Comparison of ENCODE assay signal across 19 mouse cellular contexts in genomic region chr11:67105689-67106088, GRCm38 (mm10). TPM values are rescaled to one million over a fixed set of nuclear protein-coding genes. Genes with fewer than 3 reads are reported as not detected.
DNase-seq lines count a peak whose midpoint lies in the region; ATAC-seq lines count a peak whose summit lies in the region.
"Had no signal": no experiment of that assay in that cellular context is flagged by ENCODE, and none has a peak within 500 bp of the region (broad histone marks: within the 10 kb centered on the region; RNA-seq: fewer than 3 reads in every experiment).

No protein-coding gene starts in this region.

- H3K36me3 ChIP-seq in heart, embryonic 10.5 days, result no peaks in the 10 kb centered on the region
- H3K36me3 ChIP-seq in limb, embryonic 11.5 days (ENCODE audit: control insufficient read depth, insufficient read depth, low read length), result no peaks in the 10 kb centered on the region
- no peaks in the 10 kb centered on the region for H3K36me3 ChIP-seq in limb, embryonic 10.5 days
- H3K36me3 ChIP-seq in embryonic facial prominence, embryonic 15.5 days, result no peaks in the 10 kb centered on the region
- H3K36me3 ChIP-seq in forebrain, embryonic 13.5 days (ENCODE audit: poor library complexity, severe bottlenecking), result no peaks in the 10 kb centered on the region
- H3K36me3 ChIP-seq: forebrain, embryonic 15.5 days had no signal

- ATAC-seq in limb, embryonic 11.5 days (ENCODE audit: insufficient number of reproducible peaks, low FRiP score, low TSS enrichment, low read depth), result peak; percentile 58; the same call in 1 of the 2 replicates
- peak; percentile 74 for ATAC-seq in embryonic facial prominence, embryonic 15.5 days (ENCODE audit: insufficient number of reproducible peaks, low FRiP score, low TSS enrichment, low read depth)
- ATAC-seq in forebrain, embryonic 13.5 days, result no peak
- ATAC-seq: forebrain, embryonic 15.5 days had no signal

- peaks cover 18% of the 10 kb centered on the region for H3K4me1 ChIP-seq in heart, embryonic 10.5 days
- no peaks in the 10 kb centered on the region for H3K4me1 ChIP-seq in limb, embryonic 11.5 days (ENCODE audit: control insufficient read depth, insufficient read depth, low read length)
- H3K4me1 ChIP-seq in limb, embryonic 10.5 days, result no peaks in the 10 kb centered on the region
- no peaks in the 10 kb centered on the region for H3K4me1 ChIP-seq in embryonic facial prominence, embryonic 15.5 days
- H3K4me1 ChIP-seq in forebrain, embryonic 13.5 days, result peaks cover 6% of the 10 kb centered on the region; the same call in 1 of the 2 replicates
- H3K4me1 ChIP-seq: forebrain, embryonic 15.5 days had no signal

- no peak for DNase-seq in heart, embryonic 10.5 days (ENCODE audit: low spot score)
- DNase-seq in heart, adult 11 months, result no peak
- no peak for DNase-seq in limb, embryonic 11.5 days (ENCODE audit: low spot score)
- no peak for DNase-seq in limb, embryonic 10.5 days (ENCODE audit: low spot score)
- DNase-seq in retina, embryonic 14.5 days (ENCODE audit: low spot score), result peak; percentile 59
- DNase-seq in T-cell, adult 2 months (ENCODE audit: low spot score), result no peak
- DNase-seq: B cell, adult 2 months; cerebellum, adult 11 months; cerebellum, postnatal 36 days; heart, postnatal 4 days; kidney, adult 9 months; lung, adult 2 months; midbrain, embryonic 14.5 days; right cerebral cortex, adult 18-20 months had no signal

- H3K9me3 ChIP-seq in heart, embryonic 10.5 days, result no peaks in the 10 kb centered on the region
- no peaks in the 10 kb centered on the region for H3K9me3 ChIP-seq in limb, embryonic 11.5 days (ENCODE audit: control insufficient read depth, low read length)
- no peaks in the 10 kb centered on the region for H3K9me3 ChIP-seq in limb, embryonic 10.5 days (replicated peaks)
- H3K9me3 ChIP-seq in embryonic facial prominence, embryonic 15.5 days (replicated peaks), result no peaks in the 10 kb centered on the region
- no peaks in the 10 kb centered on the region for H3K9me3 ChIP-seq in forebrain, embryonic 13.5 days (replicated peaks)
- H3K9me3 ChIP-seq: forebrain, embryonic 15.5 days had no signal

- 50% methylated on average over 4 of the region's 4 CpGs for WGBS in heart, embryonic 10.5 days
- WGBS in limb, embryonic 11.5 days, result 40% methylated on average over 4 of the region's 4 CpGs
- WGBS in limb, embryonic 10.5 days, result 61% methylated on average over 4 of the region's 4 CpGs
- 45% methylated on average over 4 of the region's 4 CpGs for WGBS in embryonic facial prominence, embryonic 15.5 days
- WGBS in forebrain, embryonic 13.5 days, result 64% methylated on average over 4 of the region's 4 CpGs

- H3K27ac ChIP-seq in heart, embryonic 10.5 days, result peak overlapping the region; percentile 69
- no peak overlapping the region for H3K27ac ChIP-seq in limb, embryonic 11.5 days (replicated peaks; ENCODE audit: low read depth, low read length)
- H3K27ac ChIP-seq in limb, embryonic 10.5 days, result no peak overlapping the region
- H3K27ac ChIP-seq in embryonic facial prominence, embryonic 15.5 days (replicated peaks), result no peak overlapping the region
- H3K27ac ChIP-seq in forebrain, embryonic 13.5 days, result no peak overlapping the region
- H3K27ac ChIP-seq: forebrain, embryonic 15.5 days; macrophage had no signal

- no peak overlapping the region for H3K9ac ChIP-seq in limb, embryonic 11.5 days (ENCODE audit: low read length)
- H3K9ac ChIP-seq in embryonic facial prominence, embryonic 15.5 days, result no peak overlapping the region
- H3K9ac ChIP-seq in forebrain, embryonic 13.5 days, result no peak overlapping the region
- H3K9ac ChIP-seq: forebrain, embryonic 15.5 days had no signal

- H3K27me3 ChIP-seq in heart, embryonic 10.5 days (ENCODE audit: insufficient read depth, poor library complexity, severe bottlenecking), result 0 out of 2 replicates have a peak, but pooled peaks cover 7% of the 10 kb centered on the region
- no peaks in the 10 kb centered on the region for H3K27me3 ChIP-seq in limb, embryonic 11.5 days (ENCODE audit: control insufficient read depth, insufficient read depth, low read length)
- no peaks in the 10 kb centered on the region for H3K27me3 ChIP-seq in limb, embryonic 10.5 days (ENCODE audit: low read depth, poor library complexity, severe bottlenecking)
- no peaks in the 10 kb centered on the region for H3K27me3 ChIP-seq in embryonic facial prominence, embryonic 15.5 days
- H3K27me3 ChIP-seq in forebrain, embryonic 13.5 days, result no peaks in the 10 kb centered on the region
- H3K27me3 ChIP-seq: forebrain, embryonic 15.5 days had no signal

- no peak overlapping the region for H3K4me2 ChIP-seq in limb, embryonic 11.5 days (ENCODE audit: low read depth, severe bottlenecking)
- H3K4me2 ChIP-seq in embryonic facial prominence, embryonic 15.5 days (replicated peaks), result no peak overlapping the region
- no peak overlapping the region for H3K4me2 ChIP-seq in forebrain, embryonic 13.5 days
- H3K4me2 ChIP-seq: forebrain, embryonic 15.5 days had no signal

- H3K4me3 ChIP-seq in heart, embryonic 10.5 days, result no peak overlapping the region
- H3K4me3 ChIP-seq in limb, embryonic 11.5 days (ENCODE audit: low read depth, low read length), result no peak overlapping the region
- no peak overlapping the region for H3K4me3 ChIP-seq in limb, embryonic 10.5 days
- no peak overlapping the region for H3K4me3 ChIP-seq in embryonic facial prominence, embryonic 15.5 days (replicated peaks)
- H3K4me3 ChIP-seq in forebrain, embryonic 13.5 days, result no peak overlapping the region
- H3K4me3 ChIP-seq: forebrain, embryonic 15.5 days had no signal

RNA-seq across cellular contexts. Expression of gene Myh3, which starts 27.6 kb away (rescaled TPM):
- polyA plus RNA-seq in heart, embryonic 10.5 days (2016; fragmentation: Nextera tagmentation; extraction: Ambion mirVana), result 0.04 TPM in 2 replicates
- 4.4 and 4.7 TPM in 2 replicates for polyA plus RNA-seq in limb, embryonic 11.5 days (2014; fragmentation: Nextera tagmentation; extraction: Ambion mirVana)
- polyA plus RNA-seq in limb, embryonic 10.5 days (2016; fragmentation: Nextera tagmentation; extraction: Ambion mirVana), result 0.24 and 0.78 TPM in 2 replicates
- polyA plus RNA-seq in embryonic facial prominence, embryonic 15.5 days (2015; fragmentation: Nextera tagmentation; extraction: Ambion mirVana), result 150 and 219 TPM in 2 replicates
- polyA plus RNA-seq in forebrain, embryonic 13.5 days (2015; fragmentation: Nextera tagmentation; extraction: Ambion mirVana), result 0.06 and 0.17 TPM in 2 replicates
- polyA plus RNA-seq: liver, adult 2 months had no signal

RNA-seq across cellular contexts. Expression of gene Sco1, which starts 53.2 kb away (rescaled TPM):
- 21.7 and 26.6 TPM in 2 replicates for polyA plus RNA-seq in heart, embryonic 10.5 days (2016; fragmentation: Nextera tagmentation; extraction: Ambion mirVana)
- 21.7 and 23.2 TPM in 2 replicates for polyA plus RNA-seq in limb, embryonic 11.5 days (2014; fragmentation: Nextera tagmentation; extraction: Ambion mirVana)
- 22.8 and 24.7 TPM in 2 replicates for polyA plus RNA-seq in limb, embryonic 10.5 days (2016; fragmentation: Nextera tagmentation; extraction: Ambion mirVana)
- 16.7 and 17.0 TPM in 2 replicates for polyA plus RNA-seq in embryonic facial prominence, embryonic 15.5 days (2015; fragmentation: Nextera tagmentation; extraction: Ambion mirVana)
- 14.2 and 14.4 TPM in 2 replicates for polyA plus RNA-seq in forebrain, embryonic 13.5 days (2015; fragmentation: Nextera tagmentation; extraction: Ambion mirVana)

RNA-seq across cellular contexts. Expression of gene Adprm, which starts 53.3 kb away (rescaled TPM):
- 21.7 and 22.6 TPM in 2 replicates for polyA plus RNA-seq in heart, embryonic 10.5 days (2016; fragmentation: Nextera tagmentation; extraction: Ambion mirVana)
- polyA plus RNA-seq in limb, embryonic 11.5 days (2014; fragmentation: Nextera tagmentation; extraction: Ambion mirVana), result 33.2 and 35.3 TPM in 2 replicates
- 31.3 and 34.0 TPM in 2 replicates for polyA plus RNA-seq in limb, embryonic 10.5 days (2016; fragmentation: Nextera tagmentation; extraction: Ambion mirVana)
- 33.9 and 35.4 TPM in 2 replicates for polyA plus RNA-seq in embryonic facial prominence, embryonic 15.5 days (2015; fragmentation: Nextera tagmentation; extraction: Ambion mirVana)
- polyA plus RNA-seq in forebrain, embryonic 13.5 days (2015; fragmentation: Nextera tagmentation; extraction: Ambion mirVana), result 34.8 and 37.2 TPM in 2 replicates

Comparison
In these comparisons a context has a peak if more than half of its experiments do, and no peak if none do; other contexts are left out.
1. RNA of gene Myh3, which starts 27.6 kb away (polyA plus RNA-seq): 150 to 219 TPM in embryonic facial prominence, embryonic 15.5 days; 4.4 to 4.7 TPM in limb, embryonic 11.5 days, 0.24 to 0.78 TPM in limb, embryonic 10.5 days, 0.06 to 0.17 TPM in forebrain, embryonic 13.5 days and 0.04 TPM in heart, embryonic 10.5 days; every median in the first group is over 10 times any median in the second.